Mouse (Mus musculus): ENCODE results near the gene Fgfrl1.

Fgfrl1 gene

DNA sequence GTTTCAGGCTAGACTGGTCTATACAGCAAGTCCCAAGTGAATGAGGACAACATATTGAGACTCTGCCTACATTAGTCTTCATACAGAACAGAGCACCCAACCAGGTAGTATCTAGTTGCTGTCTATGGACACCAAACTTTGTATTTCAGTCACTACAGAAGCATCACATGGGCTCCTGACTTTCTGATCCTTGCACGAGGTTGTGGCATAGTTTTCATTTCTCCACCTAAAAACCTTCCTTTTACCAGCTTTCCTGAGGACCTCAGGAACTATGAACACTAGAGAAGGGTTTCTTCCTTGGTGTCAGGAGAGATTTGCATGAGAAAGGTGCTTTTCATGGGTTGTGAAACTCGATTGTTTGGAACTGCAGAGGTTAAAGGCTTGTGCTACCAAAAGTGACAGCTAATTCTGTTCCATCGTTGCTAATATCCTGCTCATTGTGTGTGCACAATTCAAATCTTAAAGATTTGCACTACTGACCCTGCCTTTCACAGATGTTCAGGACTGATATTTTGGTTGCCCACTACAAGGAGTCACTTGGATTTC, 23.7 kb upstream of the Fgfrl1 start:
- no peak for DNase-seq

DNA sequence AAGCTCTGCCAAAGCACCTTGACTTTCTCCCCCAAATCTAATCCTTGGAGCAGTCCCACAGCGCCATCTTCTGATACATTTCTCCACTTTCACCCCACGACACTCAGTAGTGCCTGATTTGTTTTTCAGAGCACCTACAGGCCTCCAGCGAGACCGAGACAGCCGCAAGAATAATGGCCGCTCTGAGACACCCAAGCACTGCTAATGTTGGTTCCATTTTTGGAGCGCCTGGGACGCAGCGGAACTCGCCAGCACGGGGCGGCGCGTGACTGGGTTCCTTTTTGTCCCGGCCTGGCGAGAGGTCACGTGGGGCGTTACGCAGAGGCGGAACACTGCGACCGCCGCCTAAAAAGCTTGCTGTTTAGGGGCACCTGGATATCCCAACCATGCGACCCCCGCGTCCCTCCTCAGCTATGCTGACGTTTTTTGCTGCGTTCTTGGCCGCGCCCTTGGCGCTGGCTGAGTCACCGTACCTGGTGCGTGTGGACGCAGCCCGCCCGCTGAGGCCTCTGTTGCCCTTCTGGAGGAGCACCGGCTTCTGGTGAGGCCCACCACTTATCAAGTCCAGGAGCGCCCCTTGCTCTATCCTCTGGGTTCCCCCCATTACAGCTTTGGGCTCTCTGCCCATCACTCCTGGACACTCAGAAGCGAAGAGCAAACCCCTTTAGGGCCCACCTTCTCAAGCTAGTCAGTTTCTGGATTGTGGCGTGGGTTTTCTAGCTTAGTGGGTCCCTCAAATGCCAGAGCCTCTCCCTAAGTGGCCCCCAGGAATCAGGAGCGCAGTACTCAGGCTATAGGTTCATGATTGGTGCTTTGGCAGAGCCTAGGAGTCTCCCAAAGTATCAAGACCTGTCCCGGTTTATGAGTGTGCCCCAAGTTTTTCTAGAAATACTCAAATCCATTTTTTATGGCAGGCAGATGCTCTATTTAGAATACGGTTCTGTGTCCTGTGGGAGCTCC, 22.9 kb upstream of the Fgfrl1 start, which contains the start of gene Dgkq:
Gene Dgkq (minus strand): TSS at position 696 of the 960 bp plus-strand sequence.
- DNase-seq, result peak; percentile 94

DNA sequence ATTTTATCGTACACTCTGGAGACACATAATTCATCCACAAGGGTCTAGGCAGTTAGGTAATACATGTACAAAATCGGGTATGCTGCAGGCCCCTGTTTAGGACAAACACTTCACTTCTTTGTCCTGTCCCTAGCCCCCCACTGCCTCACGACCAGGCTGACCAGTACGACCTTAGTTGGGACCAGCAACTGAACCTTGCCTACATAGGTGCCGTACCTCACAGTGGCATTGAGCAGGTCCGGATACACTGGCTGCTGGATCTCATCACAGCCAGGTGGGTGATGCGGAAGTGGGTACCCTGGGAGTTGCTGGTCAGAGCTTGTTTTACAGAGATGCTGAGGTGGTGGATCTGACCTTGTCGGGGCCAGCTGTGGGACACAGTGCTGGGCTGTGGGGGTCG, 22.2 kb upstream of the Fgfrl1 start:
- DNase-seq, result peak; percentile 49

DNA sequence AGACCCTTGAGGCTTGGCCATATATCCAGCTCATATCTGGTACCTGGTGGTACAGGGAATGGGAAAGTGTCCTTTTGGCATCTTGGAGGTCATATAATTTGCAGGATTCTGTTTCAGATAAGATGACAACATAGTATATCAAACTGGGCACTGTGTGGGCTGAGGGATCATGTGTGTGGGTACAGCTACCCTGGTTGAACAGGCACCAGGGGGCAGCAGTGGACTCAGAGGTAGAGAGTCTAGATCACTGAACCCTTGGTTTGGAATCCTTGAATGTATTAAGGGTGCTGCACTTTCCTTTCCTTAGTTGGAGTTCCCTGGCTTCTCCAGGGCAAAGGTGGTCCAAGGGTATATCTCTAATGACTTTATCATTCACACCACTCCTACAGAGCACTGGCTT, 21.4 kb upstream of the Fgfrl1 start:
- DNase-seq, result peak; percentile 79

DNA sequence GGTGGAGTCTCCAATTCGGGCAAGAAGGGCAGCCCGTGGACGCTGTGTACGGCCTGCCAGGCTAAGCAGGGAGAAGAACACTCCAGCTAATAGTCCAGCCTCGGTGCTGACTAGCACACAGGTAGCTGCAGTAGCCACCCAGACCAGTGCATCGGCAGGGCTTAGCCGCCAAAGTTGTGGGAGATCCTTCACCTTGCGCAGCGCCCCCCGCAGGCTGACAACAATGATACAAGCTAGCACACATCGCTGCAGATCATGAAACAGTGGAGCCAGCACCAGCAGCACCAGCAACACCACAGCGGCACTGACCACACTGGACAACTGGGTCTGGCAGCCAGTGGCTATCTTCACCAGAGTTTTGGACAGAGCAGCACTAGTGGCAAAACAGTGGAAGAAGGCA, 20.4 kb upstream of the Fgfrl1 start:
- DNase-seq, result no peak

DNA sequence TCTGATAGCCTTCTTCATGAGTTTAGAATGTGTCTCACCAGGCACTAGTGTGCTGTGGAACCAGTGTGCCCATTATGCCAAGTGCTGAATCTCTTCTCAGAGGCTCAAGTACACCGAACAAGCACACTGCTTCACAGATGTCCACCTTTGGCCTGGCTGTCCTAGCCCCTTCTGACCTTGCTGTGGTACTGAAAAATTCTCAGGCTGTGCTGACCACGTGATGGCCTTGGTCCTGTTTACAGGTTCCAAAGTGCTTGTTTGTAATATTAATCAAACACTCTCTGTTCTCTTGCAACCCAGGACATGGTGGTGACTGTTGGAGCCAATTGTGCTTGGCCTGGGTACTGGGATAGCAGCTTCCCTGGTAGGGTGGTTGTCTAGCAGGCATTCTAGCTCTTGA, 17.6 kb upstream of the Fgfrl1 start:
- DNase-seq, result peak; percentile 95

DNA sequence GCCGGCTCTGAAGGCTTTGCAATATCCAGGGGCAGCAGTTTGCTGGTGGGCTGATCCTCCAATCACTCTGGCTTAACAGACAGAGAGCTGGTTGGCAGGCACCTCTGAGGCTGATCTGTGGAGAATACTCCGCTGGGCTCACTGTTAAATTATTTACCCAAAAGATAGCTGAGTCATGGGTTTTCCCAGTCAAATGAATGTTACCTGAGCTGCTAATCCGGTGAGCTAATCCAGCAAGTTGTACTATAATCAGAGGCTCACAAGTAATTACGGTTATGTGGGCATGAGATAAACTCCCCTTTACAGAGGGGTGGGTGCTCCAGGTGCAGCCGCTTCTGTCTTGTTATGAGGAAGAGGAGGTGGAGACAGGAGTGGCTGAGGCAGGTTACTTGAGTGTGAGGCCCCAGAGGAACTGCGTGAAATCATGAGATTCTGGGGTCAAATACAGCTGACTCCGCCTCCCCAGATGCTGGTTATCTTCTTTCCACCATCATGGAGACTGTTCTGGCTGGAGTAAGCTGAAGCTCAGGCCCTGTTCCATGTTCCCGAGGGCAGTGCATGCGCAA, 16.8 kb upstream of the Fgfrl1 start, which contains the start of gene Slc26a1:
Gene Slc26a1 (minus strand): TSS at position 319 of the 566 bp plus-strand sequence.
- DNase-seq, result peak; percentile 94

DNA sequence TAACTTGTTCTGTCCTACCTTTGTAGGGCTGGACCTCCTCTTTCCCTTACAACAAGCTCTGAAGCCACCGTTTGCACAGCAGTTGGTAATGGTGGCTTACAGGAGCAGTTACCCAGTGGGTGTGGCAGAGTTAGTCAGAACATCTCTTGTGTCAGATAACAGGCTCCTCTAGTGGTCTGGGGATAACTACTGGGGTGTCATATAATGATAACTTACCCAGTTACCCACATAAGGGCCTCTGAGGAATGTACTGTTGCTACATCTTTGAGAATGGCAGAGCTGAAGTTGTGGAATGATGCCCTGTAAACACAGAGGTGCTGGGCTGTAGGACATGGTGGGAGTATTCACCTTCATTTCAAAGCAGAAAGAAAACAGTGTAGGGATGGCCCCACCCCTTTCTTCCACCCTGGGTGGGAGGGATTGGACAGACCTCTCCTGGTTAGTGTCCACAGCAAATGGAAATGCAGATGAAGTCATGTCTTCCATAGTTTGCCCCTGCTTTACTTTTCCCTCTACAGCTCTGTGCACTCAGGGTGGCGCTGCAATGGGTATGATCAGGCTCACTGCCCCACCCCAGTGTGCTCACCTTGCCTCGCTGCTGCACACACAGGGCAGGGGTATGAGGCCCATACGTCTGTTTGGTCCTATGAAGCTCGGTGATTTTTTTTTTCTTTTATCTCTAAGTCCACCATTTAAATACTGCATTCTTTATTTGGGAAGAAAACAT, 15.2 kb upstream of the Fgfrl1 start:
- no peak for DNase-seq

DNA sequence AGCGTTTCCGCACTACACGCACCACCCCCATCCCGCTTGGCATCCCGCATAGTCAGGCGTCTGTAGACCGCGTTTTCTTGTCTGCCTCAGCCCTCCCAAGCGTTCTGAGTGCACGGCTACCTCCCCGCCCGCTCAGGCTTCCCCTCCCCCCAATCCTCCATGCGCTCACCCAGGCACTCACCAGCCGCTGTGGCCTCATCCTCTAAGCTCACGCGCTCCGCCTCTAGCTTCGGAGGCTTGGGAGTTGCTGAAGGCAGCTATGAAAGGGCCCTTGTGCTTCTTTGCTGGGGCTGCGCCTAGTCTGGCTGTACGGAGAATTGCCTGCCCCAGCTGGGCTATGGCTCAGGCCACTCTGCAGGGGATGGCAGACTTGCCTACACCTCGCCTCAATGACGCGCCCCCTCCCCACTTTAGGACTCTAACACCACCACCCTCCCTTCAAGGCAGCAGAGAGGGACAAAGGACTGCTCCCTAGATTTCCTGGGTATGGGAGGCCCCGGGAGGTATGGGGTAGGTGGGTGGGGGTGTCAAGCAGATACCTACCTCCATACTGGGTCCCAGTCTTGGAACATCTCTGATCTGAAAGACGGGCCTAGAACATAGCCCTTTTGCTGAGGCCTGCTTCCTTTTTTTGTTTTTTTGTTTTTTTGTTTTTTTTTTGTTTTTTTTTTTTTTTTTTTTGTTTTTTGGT, 14.4 kb upstream of the Fgfrl1 start:
- peak; percentile 63 for DNase-seq

DNA sequence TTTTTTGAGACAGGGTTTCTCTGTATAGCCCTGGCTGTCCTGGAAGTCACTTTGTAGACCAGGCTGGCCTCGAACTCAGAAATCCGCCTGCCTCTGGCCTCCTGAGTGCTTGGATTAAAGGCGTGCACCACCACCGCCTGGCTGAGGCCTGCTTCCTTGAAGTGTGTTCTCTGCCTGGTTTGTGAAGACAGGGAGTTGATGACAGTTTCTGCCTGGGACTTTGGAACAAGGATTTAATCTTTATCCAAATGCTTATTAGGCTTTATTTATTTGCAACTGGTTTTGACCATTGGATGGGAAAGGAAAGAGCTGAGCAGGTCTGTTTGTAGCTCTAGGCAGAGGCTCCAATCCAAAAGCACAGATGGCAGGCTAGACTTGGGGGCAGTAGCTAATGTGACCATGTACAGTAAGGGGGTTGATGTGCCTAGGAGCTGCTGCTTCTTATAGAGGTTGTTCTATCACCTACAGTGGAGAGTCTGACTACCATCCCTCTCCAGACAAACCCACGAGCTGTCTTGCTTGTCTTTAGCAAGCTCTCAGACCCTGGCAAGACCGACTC, 13.8 kb upstream of the Fgfrl1 start:
- DNase-seq, result peak; percentile 87

DNA sequence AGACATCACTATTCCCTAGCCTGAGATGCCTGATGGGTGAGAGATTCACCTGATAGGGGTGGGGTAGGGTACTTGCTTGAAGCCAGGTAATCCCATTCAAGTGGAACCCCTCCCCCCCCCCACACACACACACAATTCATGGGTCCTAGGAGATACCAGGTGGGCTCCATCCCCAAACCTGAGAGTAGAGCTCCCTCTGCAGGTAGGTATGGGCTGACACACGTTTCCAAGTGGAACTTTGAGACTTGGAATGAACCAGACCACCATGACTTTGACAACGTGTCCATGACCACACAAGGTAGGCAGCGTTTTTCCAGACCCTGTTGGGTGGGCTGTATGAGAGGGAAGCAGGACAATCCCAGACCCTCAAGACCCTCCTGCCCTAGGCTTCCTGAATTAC, 12.3 kb upstream of the Fgfrl1 start:
- DNase-seq, result no peak

DNA sequence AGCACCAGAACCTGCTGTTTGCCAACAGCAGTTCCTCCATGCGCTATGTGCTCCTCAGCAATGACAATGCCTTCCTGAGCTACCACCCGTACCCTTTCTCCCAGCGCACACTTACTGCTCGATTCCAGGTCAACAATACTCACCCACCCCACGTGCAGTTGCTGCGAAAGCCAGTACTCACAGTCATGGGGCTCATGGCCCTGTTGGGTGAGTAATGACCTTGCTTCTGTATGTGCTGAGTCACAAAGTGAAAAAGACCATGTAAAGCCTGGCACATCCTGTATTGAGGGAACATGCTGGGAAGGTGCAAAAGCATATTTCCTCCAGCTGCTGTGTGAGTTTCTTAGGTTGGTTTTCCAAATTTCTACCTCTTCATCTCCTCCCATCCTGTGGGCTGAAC, 11.3 kb upstream of the Fgfrl1 start:
- no peak for DNase-seq

DNA sequence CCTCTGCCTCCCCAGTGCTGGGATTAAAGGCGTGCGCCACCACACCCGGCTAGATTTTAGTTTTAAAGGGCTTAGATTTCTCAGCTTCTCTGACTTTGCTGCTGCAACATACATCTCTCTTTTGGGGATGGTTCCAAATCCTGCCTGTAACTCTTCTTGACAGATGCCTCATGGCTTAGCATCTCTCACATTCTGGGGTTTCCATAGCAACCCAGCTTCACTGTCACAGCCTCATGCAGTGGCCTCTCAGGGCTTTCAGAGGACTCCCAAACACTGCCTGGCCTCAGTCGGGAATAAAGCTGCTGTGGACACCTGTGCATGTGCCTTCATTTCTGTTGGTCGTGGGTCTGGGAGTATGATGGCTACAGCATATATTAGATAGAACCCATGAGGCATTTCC, 3.1 kb upstream of the Fgfrl1 start:
- DNase-seq, result no peak

DNA sequence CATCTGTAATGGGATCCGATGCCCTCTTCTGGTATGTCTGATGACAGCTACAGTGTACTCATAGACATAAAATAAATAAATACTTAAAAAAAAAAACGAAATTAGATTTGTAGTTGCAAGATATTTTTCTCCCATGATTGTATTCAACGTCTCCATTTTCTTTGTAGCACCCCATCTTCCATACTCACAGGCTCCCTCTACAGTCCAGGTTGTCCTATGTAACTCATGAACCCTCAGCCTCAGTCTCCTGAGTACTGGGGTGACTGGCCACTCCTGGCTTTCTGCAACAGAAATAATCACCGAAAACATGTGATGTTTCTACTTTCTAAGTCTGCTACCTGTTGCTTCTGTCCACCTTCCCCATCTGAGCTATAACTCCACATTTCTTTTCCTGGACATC, 1.0 kb upstream of the Fgfrl1 start:
- DNase-seq, result no peak

DNA sequence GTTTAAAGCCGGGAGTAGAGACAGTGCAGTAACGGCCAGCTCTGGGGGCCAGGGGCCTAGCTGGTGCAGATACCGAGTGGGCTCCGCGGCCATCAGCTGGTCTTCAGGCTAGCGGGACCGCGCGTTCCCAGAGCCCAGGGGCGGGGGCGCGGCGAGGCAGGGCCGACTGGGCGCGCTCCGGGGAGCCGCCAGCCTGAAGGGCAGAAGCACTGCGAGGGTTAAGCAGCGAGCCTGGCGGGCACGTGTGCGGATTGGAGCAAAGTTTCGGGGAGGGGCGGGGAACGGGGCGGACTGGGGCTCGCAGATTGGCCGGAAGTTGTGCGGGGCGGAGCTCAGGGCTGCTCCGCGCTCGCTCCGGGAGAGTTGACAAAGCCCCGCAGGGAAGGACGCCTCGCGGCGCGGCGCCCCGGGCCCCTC, 1.7 kb downstream of the Fgfrl1 start:
- DNase-seq, result peak; percentile 82

DNA sequence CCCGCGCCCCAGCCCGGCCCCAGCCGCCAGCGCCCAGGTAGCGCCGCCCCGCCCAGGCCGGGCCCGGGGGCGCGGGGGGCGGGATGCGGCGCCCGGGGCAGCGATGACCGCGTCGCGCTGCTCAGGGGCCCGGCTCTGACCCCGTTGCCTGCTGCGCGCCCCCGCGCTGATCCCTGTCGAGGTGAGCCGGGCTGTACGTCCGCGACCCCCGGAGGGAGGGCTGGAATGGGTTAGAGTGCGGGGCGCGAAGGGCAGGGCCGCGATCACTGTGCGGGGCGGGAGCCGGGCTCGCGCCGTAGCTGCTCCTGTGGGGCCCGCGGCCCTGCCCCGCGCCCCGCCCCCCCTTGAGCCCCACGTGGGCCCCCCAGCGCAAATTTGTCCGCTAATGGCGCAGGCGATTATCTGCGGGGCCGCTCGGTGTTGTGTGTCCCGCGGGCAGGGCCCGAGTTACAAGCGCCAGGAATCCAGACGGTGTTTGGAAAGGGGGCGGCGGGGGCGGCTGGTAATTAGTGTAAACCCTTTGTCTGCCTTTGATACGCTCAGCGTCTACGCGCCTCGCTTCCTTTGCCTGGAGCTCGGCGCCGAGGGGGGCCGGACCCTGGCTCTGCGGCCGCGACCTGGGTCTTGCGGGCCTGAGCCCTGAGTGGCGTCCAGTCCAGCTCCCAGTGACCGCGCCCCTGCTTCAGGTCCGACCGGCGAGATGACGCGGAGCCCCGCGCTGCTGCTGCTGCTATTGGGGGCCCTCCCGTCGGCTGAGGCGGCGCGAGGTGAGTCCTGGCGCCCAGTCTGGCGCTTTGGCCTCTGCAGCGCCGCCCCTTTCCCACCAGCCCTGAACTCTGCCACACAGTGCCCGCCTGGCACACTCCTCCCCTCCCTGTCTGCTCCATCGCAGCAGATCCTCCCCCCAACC, 2.4 kb downstream of the Fgfrl1 start:
- peak; percentile 72 for DNase-seq

DNA sequence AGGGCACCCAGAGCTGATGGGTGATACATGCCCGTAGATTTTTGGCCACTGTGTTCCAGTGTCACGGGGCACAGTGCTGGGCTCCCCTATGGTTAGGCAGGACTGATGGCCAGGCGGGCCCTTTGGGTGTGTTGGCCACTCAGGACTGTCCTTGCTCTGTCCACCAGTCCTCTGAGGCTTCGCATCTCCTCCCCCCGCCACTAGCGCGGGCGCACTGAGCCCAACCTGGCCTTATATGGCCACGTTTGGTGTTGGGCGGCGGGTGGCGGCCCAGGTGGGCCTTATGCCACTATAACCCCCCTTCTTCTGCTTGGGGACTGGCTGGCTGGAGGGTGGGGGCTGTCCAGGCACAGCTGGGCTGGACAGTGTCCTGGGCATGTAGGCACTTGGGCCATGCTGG, 3.7 kb downstream of the Fgfrl1 start:
- DNase-seq, result no peak

DNA sequence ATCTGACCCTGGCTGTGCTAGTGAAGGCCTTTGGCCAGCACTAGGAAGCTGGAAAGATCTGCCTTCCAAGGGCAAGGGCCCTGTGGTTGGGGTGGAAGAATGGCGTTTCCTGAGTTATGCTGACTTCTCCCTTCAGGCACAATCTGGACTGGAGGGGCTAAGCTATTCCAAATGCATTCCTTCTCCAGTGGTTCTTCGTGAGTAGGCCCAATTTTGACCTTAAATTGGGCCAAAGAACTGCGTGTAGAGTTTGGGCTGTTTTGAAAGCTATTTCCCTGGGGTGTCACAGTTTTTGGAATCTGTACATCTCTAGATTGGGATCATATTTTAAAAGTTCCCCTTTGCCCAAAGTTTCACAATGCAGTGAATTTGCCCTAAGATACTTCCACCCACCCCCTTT, 4.4 kb downstream of the Fgfrl1 start:
- peak; percentile 34 for DNase-seq

DNA sequence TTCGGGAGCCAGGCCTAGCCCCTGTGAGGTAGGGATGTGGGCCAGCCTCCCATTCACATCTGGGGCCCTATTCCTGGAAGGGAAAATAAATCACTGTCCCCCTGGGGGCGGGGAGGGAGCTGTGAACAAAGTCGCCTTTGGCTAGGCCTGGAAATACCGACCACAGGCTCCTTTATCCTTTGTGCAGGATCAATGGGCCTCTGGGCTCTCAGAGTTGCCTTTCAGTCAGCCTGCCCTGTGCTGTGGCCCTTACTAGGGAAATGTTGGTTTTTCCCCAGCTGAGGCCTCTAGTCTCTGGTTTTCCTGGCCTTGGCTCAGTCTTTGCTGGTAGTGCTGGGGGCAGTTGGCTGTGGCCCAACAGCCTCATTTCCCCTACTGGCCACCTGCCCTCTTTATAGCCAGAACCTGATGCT, 5.2 kb downstream of the Fgfrl1 start:
- DNase-seq, result no peak

DNA sequence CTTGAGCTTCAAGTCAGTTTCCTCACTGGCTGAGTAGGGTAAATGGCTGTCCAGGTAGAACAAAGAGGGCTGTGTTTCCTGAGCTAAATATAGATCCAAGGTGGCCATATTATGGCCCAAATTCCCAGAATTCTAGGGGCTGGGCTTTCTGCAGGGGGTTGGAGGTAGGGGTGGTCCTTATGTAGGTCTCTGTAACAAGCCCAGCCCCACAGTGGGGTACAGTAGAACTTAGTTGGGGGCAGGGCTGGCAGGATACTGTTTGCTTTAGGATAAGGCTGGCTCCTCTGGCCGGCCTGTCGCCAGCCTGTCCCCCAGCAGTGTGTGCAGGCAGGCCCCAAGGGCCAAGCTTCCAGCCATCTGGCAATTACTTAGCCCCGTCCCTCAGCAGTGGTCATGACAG, 8.2 kb downstream of the Fgfrl1 start:
- no peak for DNase-seq

DNA sequence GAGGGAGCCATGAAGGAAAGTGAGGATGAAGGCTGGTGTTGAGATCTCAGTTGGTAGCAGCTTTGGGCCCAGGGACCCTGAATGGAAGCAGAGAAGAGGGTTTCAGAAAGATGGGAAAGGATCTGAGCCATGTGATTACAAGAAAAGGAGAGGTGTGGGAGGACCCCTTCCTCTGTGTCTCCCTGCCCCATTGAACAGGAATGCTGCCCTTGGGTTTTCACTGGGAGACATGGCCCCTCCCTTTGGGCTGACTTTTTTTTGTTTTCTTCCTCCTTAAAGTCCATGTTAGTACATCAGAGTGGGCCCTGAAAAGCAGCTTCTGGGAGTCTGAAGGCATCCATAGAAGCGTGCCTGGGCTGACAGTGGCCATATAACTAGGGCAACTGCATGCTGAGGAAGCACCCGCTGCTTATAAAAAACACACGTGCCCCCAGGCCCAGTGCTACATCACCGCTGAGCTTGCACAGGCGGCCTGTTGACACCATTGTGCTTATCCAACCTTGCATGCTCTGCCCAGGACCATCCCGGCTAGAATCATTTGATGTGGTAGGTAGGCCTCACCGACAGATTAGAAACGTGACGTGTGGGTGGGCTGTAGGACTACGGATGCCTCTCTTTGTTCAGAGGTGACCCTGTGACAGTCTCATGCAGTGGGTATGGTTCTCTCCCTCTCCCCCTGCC, 9.3 kb downstream of the Fgfrl1 start:
- no peak for DNase-seq

Data from kidney, adult 9 months (tissue).